Mouse (Mus musculus): ENCODE data around the gene Reep1. TPM values are rescaled to one million over a fixed set of nuclear protein-coding genes. Genes with fewer than 3 reads are reported as not detected.

The Reep1 gene
- total and polyA plus RNA-seq, 2 experiments from 2014 or later, result 243 to 402 TPM

DNA sequence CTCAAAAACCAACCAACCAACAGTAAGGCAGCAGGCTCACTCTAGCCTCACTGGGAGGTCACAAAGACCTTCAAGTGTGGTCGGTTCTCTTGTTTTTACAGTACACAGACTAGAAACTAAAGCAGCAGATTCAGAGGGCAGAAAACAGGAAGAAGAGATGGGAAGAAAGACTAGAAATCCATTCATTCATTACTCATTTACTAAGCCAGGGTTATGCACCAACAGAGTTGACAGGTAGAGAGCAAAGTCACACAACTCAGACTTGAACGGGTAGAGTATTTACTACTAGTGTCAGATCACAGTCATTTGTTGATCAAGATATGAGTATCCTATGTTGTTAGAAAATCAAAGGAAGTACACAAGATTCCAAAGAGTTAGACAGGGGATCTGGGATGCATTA is 105.5 kb downstream of the Reep1 start:
- no peak for TF ChIP-seq CTCF (IDR thresholded peaks at IDR 0.05; ENCODE audit: low read depth)
- ATAC-seq (no peak), DNase-seq (no peak)
- H3K4me3 ChIP-seq (ENCODE audit: low read depth, low read length), result no peak overlapping the region
- no peak overlapping the region for H3K9ac ChIP-seq
- H3K9me3 ChIP-seq (ENCODE audit: low read length), result no peaks in the 10 kb centered on the region
- no peak overlapping the region for H3K27ac ChIP-seq (ENCODE audit: low read depth, low read length)
- H3K27me3 ChIP-seq (ENCODE audit: insufficient read depth, low read length), result no peaks in the 10 kb centered on the region
- H3K4me2 ChIP-seq (ENCODE audit: low read depth), result no peak overlapping the region
- no peaks in the 10 kb centered on the region for H3K4me1 ChIP-seq (ENCODE audit: insufficient read depth)
- 91% methylated on average over 2 of the region's 2 CpGs for WGBS
- peaks cover 65% of the 10 kb centered on the region for H3K36me3 ChIP-seq (ENCODE audit: insufficient read depth)

GRCm38 (mm10) chr6:71819764-71820292 is 112.5 kb downstream of the Reep1 start:
- Histone ChIP-seq H3K9ac (no peak overlapping the region), H3K9me3 (ENCODE audit: low read length) (no peaks in the 10 kb centered on the region), H3K27me3 (ENCODE audit: insufficient read depth, low read length) (no peaks in the 10 kb centered on the region), H3K4me1 (ENCODE audit: insufficient read depth) (no peaks in the 10 kb centered on the region; the same call in 1 of the 2 replicates), H3K4me2 (ENCODE audit: low read depth) (no peak overlapping the region), H3K36me3 (ENCODE audit: insufficient read depth) (peaks cover 32% of the 10 kb centered on the region), H3K27ac (ENCODE audit: low read depth, low read length) (no peak overlapping the region), H3K4me3 (ENCODE audit: low read depth, low read length) (no peak overlapping the region)
- ATAC-seq (no peak), DNase-seq (no peak)
- no peak for TF ChIP-seq CTCF (IDR thresholded peaks at IDR 0.05; ENCODE audit: low read depth)
- 88% methylated on average over 5 of the region's 5 CpGs for WGBS

GRCm38 (mm10) chr6:71823085-71823484 is 115.7 kb downstream of the Reep1 start:
- peak overlapping the region; percentile 71 for H3K4me2 ChIP-seq (ENCODE audit: low read depth)
- no peaks in the 10 kb centered on the region for H3K9me3 ChIP-seq (ENCODE audit: low read length)
- no peak for TF ChIP-seq CTCF (IDR thresholded peaks at IDR 0.05; ENCODE audit: low read depth)
- H3K36me3 ChIP-seq (ENCODE audit: insufficient read depth), result peaks cover 6% of the 10 kb centered on the region
- DNase-seq, result peak; percentile 16
- H3K4me3 ChIP-seq (ENCODE audit: low read depth, low read length), result peak overlapping the region; percentile 79
- 0 out of 2 replicates have a peak overlapping the region, but pooled peaks have one; percentile 66 for H3K27ac ChIP-seq (ENCODE audit: low read depth, low read length)
- ATAC-seq, result peak; percentile 40
- no peaks in the 10 kb centered on the region; the same call in 1 of the 2 replicates for H3K4me1 ChIP-seq (ENCODE audit: insufficient read depth)
- H3K27me3 ChIP-seq (ENCODE audit: insufficient read depth, low read length), result no peaks in the 10 kb centered on the region
- H3K9ac ChIP-seq, result peak overlapping the region; percentile 65
- WGBS, result 1% methylated on average over 7 of the region's 7 CpGs

DNA sequence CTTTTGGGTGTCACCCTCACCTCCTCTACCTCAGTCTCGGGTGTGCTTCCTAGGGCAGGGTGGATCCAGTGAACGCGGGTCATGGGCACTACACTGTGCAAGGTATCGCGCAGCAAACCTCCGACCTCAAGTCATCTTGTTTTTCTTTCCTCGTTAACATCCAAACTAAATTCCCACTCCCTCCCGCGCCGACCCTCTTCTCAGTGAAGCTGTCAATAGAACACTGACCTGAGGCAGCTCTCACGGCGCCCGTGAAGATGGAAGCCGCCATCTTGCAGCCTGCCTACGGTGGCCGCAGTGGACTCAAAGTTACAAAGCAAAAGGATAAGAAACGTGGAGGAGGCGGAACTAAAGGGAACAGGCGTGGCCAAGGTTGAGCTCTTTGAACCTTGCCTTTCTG is 116.1 kb downstream of the Reep1 start:
- Histone ChIP-seq H3K9me3 (ENCODE audit: low read length) (no peaks in the 10 kb centered on the region), H3K27me3 (ENCODE audit: insufficient read depth, low read length) (no peaks in the 10 kb centered on the region), H3K9ac (peak overlapping the region; percentile 65), H3K4me1 (ENCODE audit: insufficient read depth) (no peaks in the 10 kb centered on the region; the same call in 1 of the 2 replicates), H3K4me3 (ENCODE audit: low read depth, low read length) (peak overlapping the region; percentile 79), H3K27ac (ENCODE audit: low read depth, low read length) (peak overlapping the region; percentile 66; the same call in 1 of the 2 replicates), H3K36me3 (ENCODE audit: insufficient read depth) (0 out of 2 replicates have a peak, but pooled peaks cover 2% of the 10 kb centered on the region), H3K4me2 (ENCODE audit: low read depth) (peak overlapping the region; percentile 71)
- WGBS, result under 1% methylated on average over 19 of the region's 19 CpGs
- TF ChIP-seq CTCF (IDR thresholded peaks at IDR 0.05; ENCODE audit: low read depth), result no peak
- peak; percentile 95 for ATAC-seq
- DNase-seq, result peak; percentile 89

GRCm38 (mm10) chr6:71823961-71824360 is 116.6 kb downstream of the Reep1 start:
- no peak for DNase-seq
- Histone ChIP-seq H3K36me3 (ENCODE audit: insufficient read depth) (no peaks in the 10 kb centered on the region), H3K9ac (no peak overlapping the region), H3K4me3 (ENCODE audit: low read depth, low read length) (peak overlapping the region; percentile 79), H3K9me3 (ENCODE audit: low read length) (no peaks in the 10 kb centered on the region), H3K4me2 (ENCODE audit: low read depth) (peak overlapping the region; percentile 71), H3K27ac (ENCODE audit: low read depth, low read length) (no peak overlapping the region), H3K4me1 (ENCODE audit: insufficient read depth) (no peaks in the 10 kb centered on the region; the same call in 1 of the 2 replicates), H3K27me3 (ENCODE audit: insufficient read depth, low read length) (no peaks in the 10 kb centered on the region)
- 37% methylated on average over 3 of the region's 3 CpGs for WGBS
- ATAC-seq, result no peak
- TF ChIP-seq CTCF (IDR thresholded peaks at IDR 0.05; ENCODE audit: low read depth), result no peak

DNA sequence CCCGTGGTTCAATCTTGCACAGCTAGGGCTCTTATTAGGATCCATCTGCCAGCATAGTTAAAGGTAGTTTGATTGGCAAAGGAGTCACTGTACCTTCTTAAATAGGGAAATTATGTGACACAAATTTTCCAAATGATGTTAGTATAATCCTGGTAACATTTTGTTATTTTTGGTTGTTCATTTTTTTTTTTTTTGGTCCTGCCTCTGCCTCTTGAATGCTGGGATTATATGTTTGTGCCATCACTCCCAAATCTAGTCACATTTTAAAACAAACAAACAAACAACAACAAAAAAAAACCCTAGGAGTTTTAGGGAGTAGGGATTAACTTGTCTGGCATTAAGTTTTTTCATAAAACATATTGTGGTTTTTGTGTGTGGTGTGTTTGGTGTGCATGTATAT is 119.5 kb downstream of the Reep1 start, which contains the start of gene Mrpl35:
Mrpl35 (minus strand) TSS at position 101 of the 400 bp plus-strand sequence.
- no peak within 1 kb of the TSS for H3K4me3 ChIP-seq (ENCODE audit: low read depth, low read length)
- H3K4me1 ChIP-seq (ENCODE audit: insufficient read depth), result peaks cover 5% of the 10 kb centered on the region
- ATAC-seq (no peak), DNase-seq (no peak)
- no peak within 1 kb of the TSS for H3K4me2 ChIP-seq (ENCODE audit: low read depth)
- H3K9me3 ChIP-seq (ENCODE audit: low read length), result no peaks in the 10 kb centered on the region
- no peak within 1 kb of the TSS for H3K9ac ChIP-seq
- no peak for TF ChIP-seq CTCF (IDR thresholded peaks at IDR 0.05; ENCODE audit: low read depth)
- H3K27me3 ChIP-seq (ENCODE audit: insufficient read depth, low read length), result no peaks in the 10 kb centered on the region
- H3K27ac ChIP-seq (ENCODE audit: low read depth, low read length), result no peak within 1 kb of the TSS
- WGBS, result 49% methylated on average over 1 of the region's 1 CpGs
- H3K36me3 ChIP-seq (ENCODE audit: insufficient read depth), result no peaks in the 10 kb centered on the region

- no peak for ATAC-seq
- WGBS, result 88% methylated on average over 9 of the region's 9 CpGs
- TF ChIP-seq CTCF (IDR thresholded peaks at IDR 0.05; ENCODE audit: low read depth), result no peak
- Histone ChIP-seq H3K9ac (no peak overlapping the region), H3K27ac (ENCODE audit: low read depth, low read length) (no peak overlapping the region), H3K4me1 (ENCODE audit: insufficient read depth) (peaks cover 15% of the 10 kb centered on the region), H3K36me3 (ENCODE audit: insufficient read depth) (no peaks in the 10 kb centered on the region), H3K27me3 (ENCODE audit: insufficient read depth, low read length) (no peaks in the 10 kb centered on the region), H3K4me2 (ENCODE audit: low read depth) (no peak overlapping the region), H3K4me3 (ENCODE audit: low read depth, low read length) (no peak overlapping the region), H3K9me3 (ENCODE audit: low read length) (no peaks in the 10 kb centered on the region)
- no peak for DNase-seq
These were observed 122.4 kb downstream of the Reep1 start for GRCm38 (mm10) chr6:71829768-71830167.

All from forebrain, postnatal 0 days (tissue).